Mouse (Mus musculus): ENCODE data around the gene Tollip.
A peak's percentile ranks its signal among the peaks of the same experiment; 100 is the strongest.

DNA sequence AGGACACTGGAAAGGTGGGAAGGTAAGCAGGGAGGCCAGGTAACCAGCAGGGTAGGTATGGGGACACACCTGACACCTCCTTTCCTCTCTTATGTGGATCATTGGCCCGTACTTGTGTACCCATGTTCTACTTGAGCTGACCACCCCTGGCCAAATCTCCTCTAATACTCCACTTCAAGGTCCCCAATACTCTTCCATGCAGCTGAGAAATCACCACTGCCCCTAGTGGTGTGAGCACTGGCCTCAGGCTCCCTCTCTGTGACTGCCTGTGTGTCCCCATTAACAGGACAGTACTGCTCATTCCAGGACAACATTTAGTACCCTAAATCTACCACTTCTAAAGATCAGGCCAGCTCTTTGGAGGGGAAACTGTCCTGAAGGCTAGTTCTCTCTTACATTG is 29.7 kb upstream of the Tollip start:
- TF ChIP-seq CTCF (conservative IDR thresholded peaks at IDR 0.05; ENCODE audit: low read length) (peak; percentile 19; the same call in 1 of the 2 replicates), POU5F1 (IDR thresholded peaks at IDR 0.05; ENCODE audit: borderline replicate concordance, low read length) (no peak), NANOG (IDR thresholded peaks at IDR 0.05; ENCODE audit: borderline replicate concordance, low read length) (no peak)
